Mouse (Mus musculus): ENCODE results near the gene Nkain4. TPM values are rescaled to one million over a fixed set of nuclear protein-coding genes. Genes with fewer than 3 reads are reported as not detected.

Gene Nkain4
- total RNA-seq, 2 experiments from 2014 or later: 8.8 to 12.6 TPM

DNA sequence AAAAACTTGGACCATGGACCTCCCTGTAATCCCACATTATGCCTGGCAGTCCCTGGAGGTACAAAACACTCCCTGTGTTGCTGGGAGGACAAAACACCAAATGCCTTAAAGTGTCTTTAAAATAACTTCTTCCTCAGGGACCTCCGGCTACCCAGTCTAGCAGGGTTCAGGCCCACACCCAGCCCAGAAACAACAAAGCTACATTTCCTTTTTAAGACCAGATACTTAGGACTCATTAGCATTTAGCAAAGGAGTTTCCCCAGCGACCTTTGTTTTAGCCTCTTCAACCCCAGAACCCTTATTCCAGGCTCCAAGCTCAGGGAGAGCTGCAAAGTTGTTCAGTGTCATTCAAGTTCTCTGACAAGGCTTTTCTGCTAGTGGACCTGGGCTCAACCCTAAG lies 861 bp downstream of the Nkain4 start:
- DNase-seq (ENCODE audit: low spot score in 2 of 2): no peak

DNA sequence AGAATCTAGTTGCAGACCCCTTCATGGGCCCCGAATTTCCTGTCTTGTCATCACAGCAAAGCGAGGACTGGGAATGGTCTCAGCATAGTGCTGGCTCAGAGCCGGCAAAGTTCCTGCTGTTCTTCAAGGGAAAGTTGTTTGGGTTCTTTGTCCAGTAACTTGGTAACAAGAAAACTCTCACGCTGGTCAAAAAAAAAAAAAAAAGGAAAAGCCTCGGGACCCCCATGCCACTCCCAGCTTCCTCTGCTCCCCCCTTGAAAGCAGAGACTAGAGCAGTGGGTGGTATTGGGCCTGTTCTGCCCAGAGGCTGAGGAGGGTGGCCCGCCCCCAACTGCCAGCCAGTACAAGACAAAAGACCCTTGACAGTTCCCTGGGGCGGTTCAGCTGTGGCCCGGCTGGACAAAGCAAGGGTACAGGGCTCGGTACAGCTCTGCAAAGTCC lies 1.7 kb downstream of the Nkain4 start:
- DNase-seq (ENCODE audit: low spot score in 2 of 2): no peak

DNA sequence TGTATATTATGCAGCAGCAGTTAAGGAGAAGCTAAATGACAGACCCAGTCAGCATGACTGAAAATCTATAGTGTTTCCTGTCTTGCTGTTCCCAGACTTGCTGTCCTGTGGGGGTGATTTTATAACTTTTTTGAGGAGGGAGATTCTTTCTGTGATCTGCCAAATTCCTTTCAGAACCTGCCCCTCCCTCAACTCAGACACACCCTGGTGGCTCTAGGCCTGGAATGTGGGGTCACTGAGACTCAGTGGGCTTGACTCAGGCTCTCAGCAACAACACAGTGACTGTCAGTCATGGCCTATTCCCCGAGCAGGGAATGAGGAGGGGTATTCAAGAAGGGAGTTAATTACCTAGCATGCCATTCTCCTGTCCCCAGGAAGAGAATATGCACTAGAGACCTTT lies 4.6 kb downstream of the Nkain4 start:
- DNase-seq (ENCODE audit: low spot score in 2 of 2): no peak

DNA sequence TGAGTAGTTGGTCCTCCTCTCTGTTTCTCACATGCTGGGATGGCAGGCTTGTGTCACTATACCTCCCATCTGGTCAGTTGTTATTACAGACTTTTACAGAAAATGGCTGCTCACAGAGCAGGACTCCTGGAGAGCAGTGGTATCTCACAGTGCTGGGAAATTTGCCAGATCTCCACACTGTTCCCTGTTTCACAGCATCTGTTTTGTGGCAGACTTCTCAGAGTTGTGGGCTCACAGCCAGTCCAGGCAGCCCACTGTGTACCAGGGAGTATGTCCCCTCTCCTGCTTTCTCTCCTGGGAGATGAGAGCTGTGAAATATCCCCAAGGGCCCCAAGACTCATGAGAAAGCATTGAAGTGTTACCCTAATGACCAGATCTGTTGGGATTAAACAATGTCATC lies 12.6 kb downstream of the Nkain4 start:
- DNase-seq (ENCODE audit: low spot score in 2 of 2): no peak

DNA sequence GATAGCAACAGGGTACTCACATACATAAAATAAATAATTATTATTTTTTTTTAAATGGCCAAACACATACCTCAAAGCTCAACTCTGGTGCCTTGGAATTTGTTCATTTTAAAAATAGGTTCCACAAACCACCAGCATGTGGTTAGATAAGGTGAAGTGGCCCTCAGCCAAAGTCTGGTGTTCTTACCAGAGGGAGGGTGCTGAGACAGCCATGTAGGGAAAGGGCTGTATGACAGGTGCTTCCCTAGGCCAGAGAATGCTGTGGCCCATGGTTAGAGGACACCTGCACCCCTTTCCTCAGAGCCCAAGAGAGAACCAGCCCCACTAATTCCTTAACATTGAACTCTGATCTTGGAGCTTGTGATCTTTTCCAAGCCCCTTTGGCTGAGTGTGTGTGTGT lies 14.3 kb downstream of the Nkain4 start:
- no peak for DNase-seq (ENCODE audit: low spot score in 2 of 2)

DNA sequence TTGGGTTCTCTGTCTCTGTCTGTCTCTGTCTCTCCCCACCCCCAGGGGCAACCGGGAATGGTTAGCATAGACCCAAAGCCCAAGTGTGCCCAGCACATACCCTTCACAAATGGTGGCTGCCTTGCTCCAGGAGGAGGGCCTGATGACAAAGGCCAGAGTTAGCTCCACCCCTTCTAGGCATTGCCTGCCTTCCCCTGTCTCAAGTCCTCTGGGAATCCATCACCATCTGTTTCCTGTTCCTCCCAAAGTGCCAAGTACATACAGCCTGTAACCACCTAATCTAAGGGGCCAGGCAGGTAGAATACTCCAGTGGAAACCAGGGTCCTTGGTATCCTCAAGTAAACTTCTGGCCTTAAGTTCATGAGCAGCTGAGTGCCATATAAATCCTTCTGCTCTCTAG lies 22.1 kb downstream of the Nkain4 start:
- DNase-seq (ENCODE audit: low spot score in 2 of 2): no peak

DNA sequence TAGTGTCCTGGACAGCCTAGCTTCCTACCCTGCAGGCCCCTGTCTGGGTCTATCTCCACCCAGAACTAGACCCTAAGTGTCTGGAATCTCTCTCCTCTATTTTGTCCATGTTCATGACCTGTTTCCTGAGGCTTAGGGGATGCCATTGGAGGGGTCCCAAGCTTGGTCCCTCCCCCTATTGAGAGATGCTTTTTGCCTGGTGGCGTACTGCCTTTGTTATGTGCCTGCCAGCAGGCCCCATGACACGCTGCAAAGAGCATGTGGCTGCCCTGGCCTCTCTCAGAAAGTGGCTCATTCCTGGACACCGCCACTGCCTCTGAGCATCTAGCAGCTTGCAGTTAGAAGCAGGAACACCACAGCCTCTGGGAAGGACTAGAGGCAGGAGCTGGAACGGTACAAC lies 25.8 kb downstream of the Nkain4 start, which contains the start of gene Birc7:
Gene Birc7 (plus strand): TSS at position 301 of the 400 bp plus-strand sequence.
- no peak for DNase-seq (ENCODE audit: low spot score in 2 of 2)

DNA sequence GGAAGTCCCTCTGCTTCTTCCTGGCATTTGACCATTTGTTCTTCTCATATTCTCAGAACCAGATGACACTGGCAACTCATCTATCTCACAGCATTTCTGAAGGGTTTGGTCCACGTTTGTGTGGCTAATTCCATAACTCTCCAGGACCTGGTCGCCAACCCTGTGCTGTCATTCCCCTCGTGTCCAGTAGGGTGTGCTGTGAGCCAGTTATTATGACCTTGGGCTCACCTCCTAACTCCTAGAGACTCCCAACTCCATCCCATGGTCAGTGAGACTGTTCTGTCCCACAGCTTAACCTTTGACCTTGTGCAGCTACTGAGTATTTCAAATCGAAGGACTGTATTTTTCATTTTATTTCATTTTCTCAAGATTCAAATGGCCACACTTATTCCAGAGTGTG lies 29.3 kb downstream of the Nkain4 start:
- peak; percentile 32 to 44 for DNase-seq (ENCODE audit: low spot score in 2 of 2)

DNA sequence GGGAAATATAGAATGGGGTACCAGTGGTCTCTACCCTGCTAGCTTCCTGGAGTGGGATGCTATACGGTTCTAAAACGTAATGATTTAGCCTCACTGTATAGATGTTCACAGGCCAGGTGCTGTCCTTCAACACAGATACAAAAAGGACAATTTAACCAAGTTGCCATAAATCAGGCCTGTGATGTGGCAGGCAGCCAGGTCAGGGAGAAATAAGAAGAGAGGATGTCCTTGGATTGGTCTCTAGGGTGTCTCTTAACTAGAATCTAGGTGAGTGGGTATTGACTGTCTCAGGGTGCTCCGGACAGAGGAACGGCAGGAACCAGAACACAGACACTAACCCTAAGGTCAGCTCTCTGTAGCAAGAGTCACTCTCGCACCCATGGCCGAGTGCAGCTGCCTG lies 31.8 kb downstream of the Nkain4 start:
- no peak for DNase-seq (ENCODE audit: low spot score in 2 of 2)

DNA sequence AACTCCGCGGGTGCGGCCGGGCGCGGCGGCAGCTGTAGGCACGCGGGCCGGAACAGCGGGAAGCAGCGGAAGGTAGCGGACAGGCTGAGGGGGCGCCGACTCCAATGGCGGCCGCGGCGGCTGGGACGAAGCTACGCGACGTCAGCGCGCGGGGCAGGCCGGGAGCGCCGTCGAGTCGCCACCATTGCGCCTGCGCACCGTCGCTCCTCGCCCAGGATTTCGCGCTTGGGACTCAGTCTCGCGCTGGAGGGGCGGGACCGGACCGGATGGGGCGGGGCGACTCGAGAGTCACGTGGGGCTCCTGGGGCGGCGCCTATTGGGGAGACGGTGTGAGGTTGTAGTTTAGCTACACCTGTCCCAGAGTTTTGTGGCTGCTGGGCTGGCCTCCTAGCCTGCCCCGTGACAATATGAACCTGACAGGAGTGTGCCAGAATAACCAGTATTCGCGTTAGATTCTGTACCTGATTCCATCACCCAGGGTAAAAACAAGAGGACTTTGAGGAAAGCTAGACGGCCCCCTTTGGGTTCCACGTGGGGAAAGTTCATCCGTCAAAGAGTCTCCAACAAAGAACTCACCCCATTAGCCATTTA lies 33.6 kb downstream of the Nkain4 start, which contains the start of gene Ythdf1:
Gene Ythdf1 (minus strand): TSS at position 140 of the 591 bp plus-strand sequence.
- peak; percentile 96 to 98 for DNase-seq (ENCODE audit: low spot score in 2 of 2)

DNA sequence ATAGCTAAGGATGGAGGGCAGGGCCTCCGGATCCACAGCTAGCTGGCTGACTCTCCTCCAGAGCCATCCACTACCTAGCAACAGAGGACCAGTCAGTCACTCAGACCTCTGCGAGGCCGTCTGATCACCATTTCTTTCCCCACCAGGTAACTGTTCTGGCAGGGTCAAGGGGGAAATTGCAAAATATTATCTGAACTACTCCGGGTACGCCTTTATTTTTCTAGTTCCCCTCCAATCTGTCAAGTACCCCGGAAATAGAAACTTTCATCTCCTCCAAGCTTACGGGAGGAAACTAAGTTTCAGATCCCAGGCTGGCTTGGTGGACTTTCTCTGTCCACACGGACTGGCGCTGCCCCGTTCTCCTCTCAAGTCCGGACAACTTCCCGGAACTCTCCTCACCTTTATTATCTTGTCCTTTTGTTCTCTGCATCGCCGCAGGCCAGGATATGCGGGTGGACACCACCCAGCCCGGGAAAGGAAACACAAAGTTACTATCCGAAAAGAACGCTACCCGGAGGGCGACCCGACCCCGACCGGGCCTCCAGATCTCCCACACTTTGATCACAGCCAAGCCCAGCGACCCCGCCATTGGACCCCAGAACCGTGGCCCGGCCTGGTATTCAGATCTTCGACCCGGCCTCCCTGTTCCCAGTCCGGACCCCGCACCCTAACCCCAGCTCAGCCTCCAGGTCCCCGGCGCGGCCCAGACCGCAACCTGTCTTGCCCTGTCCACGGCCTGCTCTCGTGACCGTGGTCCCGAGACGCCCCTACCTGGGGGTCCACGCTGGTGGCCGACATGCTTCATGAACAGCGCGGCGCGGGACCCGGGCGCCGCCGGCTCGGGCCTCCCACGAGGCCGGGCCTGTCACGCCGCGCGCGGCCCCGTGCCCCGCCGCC lies 34.3 kb downstream of the Nkain4 start:
- no peak for DNase-seq (ENCODE audit: low spot score in 2 of 2)

DNA sequence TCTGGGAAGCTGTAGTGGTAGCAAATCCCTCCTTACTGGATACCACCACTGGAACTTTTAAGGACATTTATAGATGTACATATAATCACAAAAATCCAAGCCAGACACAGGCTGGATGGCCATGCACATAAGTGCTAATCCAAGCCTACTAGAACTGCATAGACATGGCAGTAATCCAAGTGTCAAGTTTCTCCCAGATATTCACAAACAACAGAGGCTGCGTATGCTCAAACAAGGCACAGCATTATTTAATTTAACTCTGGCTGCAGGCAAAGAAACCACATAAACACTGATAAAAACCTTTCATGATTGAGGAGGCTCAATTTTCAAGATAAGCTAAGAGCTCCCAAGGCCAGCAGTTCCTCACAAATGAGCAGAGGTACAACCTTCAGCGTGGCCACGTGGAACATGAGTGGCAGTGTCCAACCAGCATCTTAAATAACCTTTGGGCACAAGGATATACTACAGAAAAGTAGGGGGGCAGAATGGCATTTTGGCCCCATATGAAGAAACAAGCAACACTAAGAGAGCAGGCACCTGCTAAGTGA lies 38.5 kb downstream of the Nkain4 start:
- DNase-seq (ENCODE audit: low spot score in 2 of 2): no peak

DNA sequence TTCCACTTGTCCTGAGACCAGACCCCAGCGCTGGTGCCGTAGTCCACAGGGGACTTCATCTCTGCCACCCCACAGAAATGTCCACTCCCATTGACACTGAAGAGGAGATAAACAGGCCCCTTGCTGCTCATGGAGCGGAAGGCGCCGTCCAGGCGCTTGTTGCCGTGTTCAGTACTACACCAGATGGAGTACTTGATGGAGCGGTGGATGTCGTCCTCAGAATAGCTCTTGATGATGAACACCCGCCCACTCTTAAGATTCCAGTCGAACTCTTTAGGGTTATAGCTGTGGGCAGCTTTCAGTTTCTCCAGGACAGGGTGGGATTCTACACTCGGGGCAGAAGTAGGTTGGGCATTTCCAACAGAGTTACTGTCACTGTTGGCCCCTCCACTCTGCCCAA lies 43.6 kb downstream of the Nkain4 start:
- DNase-seq (ENCODE audit: low spot score in 2 of 2): no peak

DNA sequence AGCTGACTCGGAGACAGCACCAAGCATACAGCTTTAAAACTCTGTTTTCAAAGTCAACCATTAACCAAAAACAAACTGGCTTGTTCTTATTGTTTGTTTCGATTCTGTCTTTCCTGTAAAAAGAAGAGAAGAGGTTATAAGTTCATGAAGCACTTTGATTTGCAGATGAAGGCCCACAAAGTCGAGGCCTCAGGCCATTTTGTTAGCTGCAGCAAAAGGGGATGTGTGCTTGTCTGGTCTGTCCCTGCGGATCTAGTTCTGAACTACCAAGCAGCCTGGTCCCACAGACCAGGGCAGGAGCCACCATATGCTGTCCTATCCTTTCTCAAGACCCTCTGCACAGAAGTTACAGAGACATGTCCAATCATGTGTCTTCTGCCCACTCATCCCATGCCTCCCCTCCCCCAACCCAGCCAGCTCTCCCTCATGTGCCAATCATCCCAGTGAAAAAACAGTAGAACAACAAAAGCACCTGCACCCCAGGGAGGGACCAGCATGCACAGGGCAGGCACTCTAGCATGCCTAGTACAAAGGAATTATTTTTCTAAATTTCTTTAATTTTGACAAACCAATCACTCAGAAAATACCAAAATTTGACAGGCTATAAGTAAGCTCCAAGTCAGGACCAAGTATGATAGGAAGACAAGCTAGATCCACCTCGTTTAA lies 48.8 kb downstream of the Nkain4 start:
- no peak for DNase-seq (ENCODE audit: low spot score in 2 of 2)

DNA sequence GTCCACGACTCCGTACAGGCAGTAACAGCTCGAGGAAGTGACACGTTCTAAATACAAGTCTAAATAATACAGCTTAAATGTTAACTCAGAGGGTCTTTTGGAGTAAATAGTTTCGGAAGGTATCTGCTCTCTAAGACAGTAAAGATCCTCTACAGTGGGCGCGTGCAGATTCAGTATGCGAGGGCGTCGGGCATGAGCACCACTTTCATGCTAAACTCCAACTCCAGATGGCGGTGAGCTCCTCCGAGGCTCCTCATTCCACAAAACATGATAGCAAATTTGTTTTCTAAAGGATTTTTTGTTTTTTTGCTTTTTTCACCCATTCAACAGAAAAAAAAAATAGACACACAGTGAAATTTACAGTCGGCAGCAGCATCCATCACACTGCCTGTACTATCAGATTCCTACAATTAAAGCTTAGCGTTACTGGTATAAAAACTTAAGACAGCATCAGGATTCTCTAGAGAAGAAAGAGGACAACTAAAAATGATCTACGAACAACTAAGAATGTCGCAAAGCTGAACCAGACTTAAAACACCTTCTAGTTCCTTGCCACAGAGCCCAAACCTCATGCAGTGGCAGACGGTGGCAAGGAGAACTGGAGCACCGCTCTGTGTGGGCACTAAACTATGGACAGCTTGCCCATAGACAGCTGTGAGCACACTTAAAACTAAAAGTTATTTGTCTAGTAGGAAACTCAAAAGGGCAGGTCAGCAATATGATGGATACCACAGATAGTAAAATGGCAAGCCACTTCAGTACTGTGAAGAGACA lies 49.9 kb downstream of the Nkain4 start:
- no peak for DNase-seq (ENCODE audit: low spot score in 2 of 2)

DNA sequence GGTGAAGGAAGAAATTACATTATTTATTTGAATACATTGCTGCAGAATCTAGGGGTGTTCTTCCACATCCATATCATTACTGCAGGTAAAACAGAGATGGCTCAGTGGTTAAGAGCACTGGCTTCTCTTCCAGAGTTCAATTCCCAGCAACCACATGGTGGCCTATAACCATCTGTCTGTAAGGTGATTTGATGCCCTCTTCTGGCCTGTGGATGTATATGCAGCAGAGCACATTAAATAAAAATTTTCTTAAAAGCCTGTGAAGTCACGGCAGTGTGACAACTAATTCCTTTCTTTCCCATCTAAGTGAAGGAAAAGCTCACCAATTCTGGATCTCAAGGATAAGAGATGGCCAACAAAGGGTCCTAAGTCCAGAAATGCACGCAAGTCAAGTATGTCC lies 52.4 kb downstream of the Nkain4 start:
- no peak for DNase-seq (ENCODE audit: low spot score in 2 of 2)

DNA sequence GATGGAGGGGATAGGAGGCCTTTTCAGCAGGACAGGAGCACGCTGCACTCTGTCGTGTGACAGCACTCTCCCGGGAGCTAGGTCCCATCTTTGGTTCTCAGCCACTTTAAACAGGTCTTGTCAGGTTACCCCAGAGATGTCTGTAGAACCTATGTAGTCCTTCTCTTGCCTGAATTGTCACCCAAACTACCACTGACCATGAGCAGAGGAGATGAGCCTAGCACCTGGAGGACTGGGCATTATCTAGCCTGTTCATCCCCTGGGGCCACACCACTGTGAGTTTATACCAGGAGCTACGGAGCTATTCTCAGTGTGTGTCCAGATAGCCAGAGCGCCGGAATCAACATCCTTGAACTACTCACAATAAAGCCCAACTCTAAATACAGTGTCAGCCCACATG lies 56.6 kb downstream of the Nkain4 start:
- DNase-seq (ENCODE audit: low spot score in 2 of 2): no peak

DNA sequence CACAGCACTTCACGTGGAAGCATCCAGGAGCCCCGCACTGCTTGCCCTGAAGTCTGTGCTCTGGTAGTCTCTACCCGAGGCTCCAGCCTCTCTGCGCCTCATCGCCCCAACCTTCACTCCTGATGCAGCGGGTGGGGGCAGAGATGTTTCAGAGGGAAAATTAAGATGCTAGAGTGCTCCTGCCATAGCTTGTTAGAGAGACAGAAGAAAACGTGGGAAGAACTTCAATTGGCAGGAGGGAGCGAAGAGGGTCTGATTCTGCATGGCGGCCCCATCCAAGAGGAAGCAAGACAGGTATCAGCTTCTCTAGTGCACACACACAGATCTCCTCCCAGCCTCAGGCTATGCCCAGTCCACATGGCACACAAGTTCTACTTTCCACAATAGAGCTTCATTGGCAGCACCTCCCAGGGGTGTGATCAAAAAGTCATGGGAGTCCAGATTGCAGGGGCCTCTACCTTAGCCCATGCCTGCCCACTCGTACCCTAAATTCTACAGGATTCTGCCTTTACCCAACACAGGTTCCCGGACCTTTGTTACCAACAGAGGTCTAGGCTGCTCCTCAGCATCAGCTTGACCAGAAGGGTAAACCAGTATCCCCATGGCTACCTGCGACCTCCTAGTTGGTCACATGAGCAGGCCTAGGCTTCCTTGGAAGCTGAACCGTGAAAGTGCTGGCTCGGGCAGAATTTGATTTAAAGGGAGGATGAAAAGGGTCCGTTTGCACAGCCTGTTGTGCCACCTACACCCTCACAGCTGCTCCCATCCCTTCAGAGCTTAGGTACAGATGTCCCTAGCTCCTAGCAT lies 57.5 kb downstream of the Nkain4 start:
- no peak for DNase-seq (ENCODE audit: low spot score in 2 of 2)

DNA sequence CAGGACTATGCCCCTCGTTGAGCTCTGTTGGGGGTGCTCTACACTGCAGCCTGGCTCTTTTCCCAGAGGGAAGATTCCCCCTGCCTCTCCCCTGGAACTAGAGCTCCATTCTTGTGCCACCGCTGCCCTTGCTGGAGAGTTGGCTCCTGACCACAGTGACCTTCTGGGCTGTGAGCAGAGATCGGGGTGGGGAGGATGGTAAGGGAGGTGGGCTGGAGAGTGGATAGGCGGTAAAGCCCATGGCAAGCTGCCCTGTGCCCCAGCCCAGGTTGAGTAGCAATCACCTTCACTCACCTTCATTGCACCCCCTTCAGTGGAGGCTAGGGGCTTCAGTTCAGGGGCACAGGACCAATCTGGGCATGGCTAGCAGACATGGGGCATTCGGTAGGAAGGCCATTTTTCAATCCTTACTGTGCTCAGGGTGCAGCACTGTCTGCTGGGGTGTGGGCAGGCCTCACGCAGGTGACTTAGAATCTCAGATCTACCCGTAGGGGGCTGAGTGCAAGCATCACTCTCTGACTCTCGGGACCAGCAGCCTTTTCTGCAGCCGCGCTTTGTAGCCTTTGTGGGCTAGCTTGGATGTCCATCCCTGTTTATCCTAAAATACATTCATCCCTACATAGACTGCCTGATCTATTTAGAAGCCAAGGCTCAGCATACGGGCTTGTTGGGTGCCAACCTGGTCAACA lies 58.5 kb downstream of the Nkain4 start:
- DNase-seq (ENCODE audit: low spot score in 2 of 2): no peak

DNA sequence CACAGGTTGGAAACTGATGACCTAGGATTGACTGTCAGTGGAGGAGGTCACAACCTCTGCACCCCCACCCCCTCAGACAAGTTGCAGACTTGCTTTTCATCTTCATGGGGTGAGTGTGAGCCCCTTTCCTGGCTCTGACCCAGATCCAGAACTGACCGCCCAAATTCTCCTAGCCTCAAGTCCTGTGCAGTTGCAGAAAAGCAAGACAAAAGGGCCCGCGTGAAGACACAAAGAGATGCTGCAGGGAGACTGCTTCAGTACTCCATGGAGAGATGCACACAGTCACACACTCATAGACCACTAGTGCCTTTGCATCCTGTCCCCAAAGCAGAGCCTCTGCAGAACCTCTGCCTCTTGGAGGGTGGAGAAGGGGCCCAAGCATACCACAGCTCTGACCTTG lies 59.2 kb downstream of the Nkain4 start:
- DNase-seq (ENCODE audit: low spot score in 2 of 2): no peak

All from adrenal gland, postnatal 4 days (tissue).